Mouse (Mus musculus) kidney, adult 2 months (tissue): ENCODE measurements at regions not wholly inside any gene's neighbourhood (a gene's known extent, or its start where the extent isn't known, plus 50 kb on each side); places are given as distances from the start of the nearest gene placed in this dataset.
A peak's percentile ranks its signal among the peaks of the same experiment; 100 is the strongest.

Experiments
- DNase-seq: peaks from one replicate; pipeline ENCODE4 v3.0.0; 2021
- H3K27ac ChIP-seq: fragments of 200-500 bp; 2 replicates; pipeline ENCODE4 v1.5.1; 2012; ENCODE audit warnings: low read depth, low read length, control low read depth, inconsistent platforms; ENCODE audit not compliant: insufficient read depth
- H3K27me3 ChIP-seq: fragments of 200-500 bp; replicated peaks from 2 replicates; pipeline ENCODE4 v1.6.1; 2012; ENCODE audit warnings: mild to moderate bottlenecking, moderate library complexity, low read length, inconsistent platforms; ENCODE audit not compliant: control insufficient read depth, insufficient read depth
- H3K36me3 ChIP-seq: fragments of 200-500 bp; 2 replicates; pipeline ENCODE4 v1.6.1; 2012; ENCODE audit warnings: mild to moderate bottlenecking, moderate library complexity, low read length, inconsistent platforms; ENCODE audit not compliant: control insufficient read depth, insufficient read depth
- H3K4me1 ChIP-seq: fragments of 200-500 bp; 2 replicates; pipeline ENCODE4 v1.6.1; 2011; ENCODE audit warnings: low read length; ENCODE audit not compliant: control insufficient read depth, insufficient read depth
- H3K4me3 ChIP-seq: fragments of 200-500 bp; 2 replicates; pipeline ENCODE4 v1.5.1; 2011; ENCODE audit warnings: mild to moderate bottlenecking, low read depth, low read length, control low read depth; ENCODE audit not compliant: insufficient read depth
- CTCF ChIP-seq: fragments of 200-500 bp; conservative IDR thresholded peaks from 2 replicates; pipeline ENCODE4 v1.5.1; 2011; ENCODE audit warnings: low read depth, mild to moderate bottlenecking, control low read depth, low read length, moderate library complexity, mixed read lengths; ENCODE audit not compliant: insufficient read depth, insufficient read length
- POLR2A ChIP-seq: fragments of 200-500 bp; IDR thresholded peaks from one replicate; pipeline ENCODE4 v1.6.1; 2011; ENCODE audit warnings: low read depth, low read length, control low read depth
- WGBS: fragments of 180-500 bp; shearing (Covaris S2); methylation state at CpG from one replicate; pipeline ENCODE4 v1.1.7; 2018; 5-methylcytosine and 5-hydroxymethylcytosine counted together

- H3K4me1 ChIP-seq = no peaks in the 10 kb centered on the region
- H3K36me3 ChIP-seq = no peaks in the 10 kb centered on the region
- WGBS = 88% methylated on average over 4 of the region's 4 CpGs
- DNase-seq = peak; percentile 21
- no peak overlapping the region for H3K4me3 ChIP-seq
- TF ChIP-seq POLR2A = no peak
- peak; percentile 22; the same call in 1 of the 2 replicates for TF ChIP-seq CTCF
- no peak overlapping the region for H3K27ac ChIP-seq
- no peaks in the 10 kb centered on the region for H3K27me3 ChIP-seq
Measured at GRCm38 (mm10) chr3:120747678-120748077, 423.8 kb downstream of the Rwdd3 start.

DNA sequence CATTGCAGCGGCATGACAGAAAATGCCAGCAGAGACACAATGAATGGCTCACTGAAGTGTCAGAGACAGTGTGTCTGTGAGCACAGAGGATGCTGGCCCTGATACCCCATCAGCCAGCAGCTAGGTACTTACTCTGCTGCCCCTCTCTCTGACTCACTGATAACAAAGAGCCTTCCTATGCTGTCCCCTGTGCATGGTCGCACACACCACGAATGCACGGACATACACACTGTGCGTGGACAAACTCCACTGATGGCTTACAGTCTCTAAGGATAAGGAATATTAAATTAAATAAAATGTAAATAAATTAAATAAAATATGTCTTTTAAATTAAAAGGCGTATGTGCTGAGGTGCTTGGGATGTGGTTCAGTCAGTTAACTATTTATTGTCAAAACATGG, 438.2 kb downstream of the Rwdd3 start:
- Histone ChIP-seq H3K27ac (no peak overlapping the region), H3K4me1 (no peaks in the 10 kb centered on the region), H3K4me3 (no peak overlapping the region), H3K27me3 (no peaks in the 10 kb centered on the region), H3K36me3 (no peaks in the 10 kb centered on the region)
- no peak for TF ChIP-seq CTCF
- no peak for TF ChIP-seq POLR2A
- no peak for DNase-seq
- 95% methylated on average over 6 of the region's 6 CpGs for WGBS

DNA sequence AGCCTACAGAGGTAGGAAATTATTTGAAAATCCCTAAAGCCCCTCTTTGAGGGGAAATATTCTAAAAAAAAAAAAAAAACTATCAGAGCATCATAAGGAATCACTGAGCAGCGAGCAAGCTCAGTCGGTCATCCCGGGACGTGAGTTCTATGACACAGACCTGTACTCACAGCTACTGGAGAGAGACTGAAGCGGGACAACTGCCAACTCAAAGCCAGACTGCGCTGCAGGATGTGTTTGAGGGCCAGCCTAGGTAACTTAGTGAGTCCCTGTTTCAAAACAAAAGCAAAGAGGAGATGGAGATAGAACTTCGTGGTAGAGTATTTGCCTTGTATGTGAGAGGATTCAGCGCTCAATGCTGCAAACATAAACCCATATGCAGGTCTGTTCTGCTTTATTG, 439.1 kb downstream of the Rwdd3 start:
- Histone ChIP-seq H3K27ac (no peak overlapping the region), H3K27me3 (no peaks in the 10 kb centered on the region), H3K4me3 (no peak overlapping the region), H3K4me1 (no peaks in the 10 kb centered on the region), H3K36me3 (no peaks in the 10 kb centered on the region)
- no peak for TF ChIP-seq CTCF
- TF ChIP-seq POLR2A = no peak
- no peak for DNase-seq
- WGBS = 93% methylated on average over 8 of the region's 8 CpGs

- Histone ChIP-seq H3K36me3 (no peaks in the 10 kb centered on the region), H3K4me1 (no peaks in the 10 kb centered on the region), H3K27me3 (no peaks in the 10 kb centered on the region), H3K27ac (no peak overlapping the region), H3K4me3 (no peak overlapping the region)
- DNase-seq = no peak
- WGBS = 61% methylated on average over 9 of the region's 9 CpGs
- TF ChIP-seq CTCF (no peak), POLR2A (no peak)
Measured at GRCm38 (mm10) chr3:120731287-120731686, 440.2 kb downstream of the Rwdd3 start.

GRCm38 (mm10) chr3:120730225-120730624, 441.3 kb downstream of the Rwdd3 start:
- DNase-seq = no peak
- no peak overlapping the region for H3K4me3 ChIP-seq
- H3K4me1 ChIP-seq = no peaks in the 10 kb centered on the region
- H3K36me3 ChIP-seq = no peaks in the 10 kb centered on the region
- H3K27ac ChIP-seq = no peak overlapping the region
- no peaks in the 10 kb centered on the region for H3K27me3 ChIP-seq
- 82% methylated on average over 4 of the region's 4 CpGs for WGBS
- TF ChIP-seq CTCF (no peak), POLR2A (no peak)

GRCm38 (mm10) chr3:120729671-120730070, 441.8 kb downstream of the Rwdd3 start:
- no peak overlapping the region for H3K27ac ChIP-seq
- no peaks in the 10 kb centered on the region for H3K36me3 ChIP-seq
- H3K27me3 ChIP-seq = no peaks in the 10 kb centered on the region
- WGBS = 62% methylated on average over 5 of the region's 5 CpGs
- no peaks in the 10 kb centered on the region for H3K4me1 ChIP-seq
- TF ChIP-seq POLR2A (no peak), CTCF (no peak)
- DNase-seq = no peak
- no peak overlapping the region for H3K4me3 ChIP-seq

DNA sequence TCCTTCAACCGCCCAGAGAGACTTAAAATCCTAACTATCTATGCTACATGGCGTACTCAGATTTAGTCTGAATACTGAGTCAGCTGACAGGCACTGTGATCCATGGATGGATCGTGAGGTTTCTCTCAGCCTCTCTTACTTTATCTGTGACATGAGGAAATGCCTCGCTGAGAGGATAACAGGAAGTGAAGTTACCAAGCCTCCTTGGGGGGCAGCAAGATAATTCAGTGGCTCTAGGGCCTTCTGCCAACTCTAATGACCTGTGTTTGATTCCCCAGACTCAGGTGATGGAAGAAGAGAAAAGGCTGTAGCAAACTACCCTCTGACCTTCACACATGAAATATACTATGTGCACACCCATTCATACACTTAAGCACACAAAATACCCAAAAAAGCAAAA, 486.3 kb downstream of the Rwdd3 start:
- no peaks in the 10 kb centered on the region for H3K4me1 ChIP-seq
- DNase-seq = no peak
- 66% methylated on average over 4 of the region's 4 CpGs for WGBS
- no peak overlapping the region for H3K4me3 ChIP-seq
- H3K36me3 ChIP-seq = no peaks in the 10 kb centered on the region
- no peak overlapping the region for H3K27ac ChIP-seq
- H3K27me3 ChIP-seq = no peaks in the 10 kb centered on the region
- TF ChIP-seq POLR2A (no peak), CTCF (no peak)

GRCm38 (mm10) chr3:120675906-120676305, 495.6 kb downstream of the Rwdd3 start:
- 49% methylated on average over 2 of the region's 2 CpGs for WGBS
- TF ChIP-seq CTCF (no peak), POLR2A (no peak)
- H3K27me3 ChIP-seq = no peaks in the 10 kb centered on the region
- no peaks in the 10 kb centered on the region for H3K36me3 ChIP-seq
- H3K4me1 ChIP-seq = no peaks in the 10 kb centered on the region
- no peak overlapping the region for H3K27ac ChIP-seq
- no peak for DNase-seq
- no peak overlapping the region for H3K4me3 ChIP-seq
